Mouse (Mus musculus) megakaryocyte, embryonic 14.5 days (primary cell): ENCODE data around the gene Abcb11. TPM values are rescaled to one million over a fixed set of nuclear protein-coding genes. Genes with fewer than 3 reads are reported as not detected.
"Not testable (repeated sequence)": the region's sequence is repeated elsewhere in the genome, so short reads cannot be mapped to it uniquely, and the experiment has no call there.

Experiments used
- H3K27me3 ChIP-seq: replicated peaks from 2 replicates; pipeline ENCODE3; 2012; ENCODE audit warnings: inconsistent platforms
- H3K36me3 ChIP-seq: replicated peaks from 2 replicates; pipeline ENCODE3; 2012; ENCODE audit warnings: low read length, inconsistent platforms, mixed read lengths
- H3K4me1 ChIP-seq: 2 replicates; pipeline ENCODE4 v1.6.1; 2012; ENCODE audit warnings: inconsistent platforms
- H3K4me3 ChIP-seq: replicated peaks from 2 replicates; pipeline ENCODE3; 2012; ENCODE audit warnings: moderate library complexity, mild to moderate bottlenecking, inconsistent platforms
- H3K9me3 ChIP-seq: 2 replicates; pipeline ENCODE4 v1.6.1; 2012; ENCODE audit warnings: inconsistent platforms
- FLI1 ChIP-seq: IDR thresholded peaks from 2 replicates; pipeline ENCODE4 v1.6.1; 2012; ENCODE audit warnings: low read length, inconsistent platforms, mixed read lengths
- GATA1 ChIP-seq: IDR thresholded peaks from 3 replicates; pipeline ENCODE4 v1.6.1; 2012; ENCODE audit warnings: mixed read lengths, low read length, inconsistent platforms, borderline replicate concordance
- polyA plus RNA-seq: library from polyadenylated mRNA; stranded (reverse); fragments of >175 nt; gene quantifications from 2 replicates; pipeline ENCODE4 v1.2.3, GENCODE M21; 2012; ENCODE audit warnings: low replicate concordance; ENCODE audit not compliant: insufficient read depth

Abcb11 gene
- 0.03 TPM in 1 of 2 replicates, not detected in the other for polyA plus RNA-seq

- TF ChIP-seq GATA1 (no peak), FLI1 (no peak)
- H3K4me1 ChIP-seq = no peaks in the 10 kb centered on the region
- no peaks in the 10 kb centered on the region for H3K27me3 ChIP-seq
- H3K9me3 ChIP-seq = no peaks in the 10 kb centered on the region
- H3K4me3 ChIP-seq = no peak within 1 kb of the TSS
- H3K36me3 ChIP-seq = no peaks in the 10 kb centered on the region
Observed at GRCm38 (mm10) chr2:69342496-69343221, at the start of gene Abcb11. Gene Abcb11 (minus strand): TSS chr2:69342616.

- Histone ChIP-seq H3K36me3 (no peaks in the 10 kb centered on the region), H3K9me3 (peaks cover 3% of the 10 kb centered on the region; the same call in 1 of the 2 replicates), H3K4me1 (no peaks in the 10 kb centered on the region), H3K4me3 (no peak overlapping the region), H3K27me3 (peaks cover 2% of the 10 kb centered on the region)
- no peak for TF ChIP-seq GATA1
- TF ChIP-seq FLI1 = no peak
Observed at GRCm38 (mm10) chr2:69386118-69386871, 43.9 kb upstream of the Abcb11 start.

GRCm38 (mm10) chr2:69382838-69383237, 40.4 kb upstream of the Abcb11 start:
- TF ChIP-seq GATA1 (no peak), FLI1 (no peak)

DNA sequence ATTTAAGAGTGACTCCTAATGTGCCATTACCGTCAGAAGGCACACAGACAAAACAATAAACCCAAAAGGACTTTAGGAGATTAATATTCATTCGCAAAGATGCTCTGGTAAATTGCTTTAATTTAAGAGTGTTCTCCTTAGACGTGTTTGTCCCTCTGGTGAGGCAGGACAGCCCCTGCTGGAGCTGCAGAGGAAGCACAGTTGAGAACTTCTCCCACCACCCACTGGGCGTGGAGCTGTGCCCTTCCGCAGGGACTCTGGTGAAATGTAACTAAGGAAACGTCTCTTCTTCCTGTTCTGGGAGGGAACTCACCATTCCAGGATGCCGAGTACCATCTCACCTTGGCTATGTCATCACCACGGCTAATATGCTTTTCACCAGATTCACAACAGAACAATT, 39.3 kb upstream of the Abcb11 start:
- no peak overlapping the region for H3K4me3 ChIP-seq
- H3K36me3 ChIP-seq = no peaks in the 10 kb centered on the region
- H3K9me3 ChIP-seq = peaks cover 3% of the 10 kb centered on the region; the same call in 1 of the 2 replicates
- TF ChIP-seq GATA1 = no peak
- no peak for TF ChIP-seq FLI1
- H3K4me1 ChIP-seq = peaks cover 4% of the 10 kb centered on the region; the same call in 1 of the 2 replicates
- peaks cover 4% of the 10 kb centered on the region for H3K27me3 ChIP-seq

More at GRCm38 (mm10) chr2:69382838-69383237, 40.4 kb upstream of the Abcb11 start:
- Histone ChIP-seq H3K36me3 (no peaks in the 10 kb centered on the region), H3K4me1 (peaks cover 4% of the 10 kb centered on the region; the same call in 1 of the 2 replicates), H3K9me3 (peaks cover 3% of the 10 kb centered on the region; the same call in 1 of the 2 replicates), H3K4me3 (no peak overlapping the region), H3K27me3 (peaks cover 4% of the 10 kb centered on the region)

DNA sequence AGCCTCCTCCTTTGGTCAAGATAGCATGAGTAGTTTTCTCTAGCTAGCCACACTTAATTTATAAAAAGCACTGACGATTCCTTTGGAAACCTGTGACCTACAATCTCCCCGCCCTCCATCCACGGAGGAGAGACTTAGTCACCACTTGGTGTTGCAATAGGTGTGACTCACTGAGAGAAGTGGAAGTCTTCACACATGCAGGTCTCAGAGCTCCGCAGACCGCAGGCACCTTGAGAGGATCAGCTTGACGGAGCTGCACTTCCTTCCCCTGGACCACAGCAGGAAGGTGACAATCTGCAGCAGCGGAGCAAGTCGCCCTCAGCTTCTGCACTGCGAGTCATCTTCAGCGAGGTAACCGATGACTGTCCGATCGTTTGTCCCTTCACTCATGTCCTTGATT, 37.9 kb upstream of the Abcb11 start, which contains the start of gene Dhrs9:
TSS of gene Dhrs9 (plus strand) at position 165 of the 400 bp plus-strand sequence.
- peaks cover 4% of the 10 kb centered on the region; the same call in 1 of the 2 replicates for H3K4me1 ChIP-seq
- no peaks in the 10 kb centered on the region for H3K36me3 ChIP-seq
- no peak for TF ChIP-seq FLI1
- H3K9me3 ChIP-seq = peaks cover 3% of the 10 kb centered on the region; the same call in 1 of the 2 replicates
- peaks cover 4% of the 10 kb centered on the region for H3K27me3 ChIP-seq
- H3K4me3 ChIP-seq = peak within 1 kb of the TSS; percentile 84

- H3K36me3 ChIP-seq = no peaks in the 10 kb centered on the region
- no peak for TF ChIP-seq FLI1
- H3K4me1 ChIP-seq = peaks cover 4% of the 10 kb centered on the region; the same call in 1 of the 2 replicates
- peaks cover 4% of the 10 kb centered on the region for H3K27me3 ChIP-seq
- H3K4me3 ChIP-seq = no peak overlapping the region
- H3K9me3 ChIP-seq = peaks cover 3% of the 10 kb centered on the region; the same call in 1 of the 2 replicates
Observed at GRCm38 (mm10) chr2:69379801-69380200, 37.4 kb upstream of the Abcb11 start.

DNA sequence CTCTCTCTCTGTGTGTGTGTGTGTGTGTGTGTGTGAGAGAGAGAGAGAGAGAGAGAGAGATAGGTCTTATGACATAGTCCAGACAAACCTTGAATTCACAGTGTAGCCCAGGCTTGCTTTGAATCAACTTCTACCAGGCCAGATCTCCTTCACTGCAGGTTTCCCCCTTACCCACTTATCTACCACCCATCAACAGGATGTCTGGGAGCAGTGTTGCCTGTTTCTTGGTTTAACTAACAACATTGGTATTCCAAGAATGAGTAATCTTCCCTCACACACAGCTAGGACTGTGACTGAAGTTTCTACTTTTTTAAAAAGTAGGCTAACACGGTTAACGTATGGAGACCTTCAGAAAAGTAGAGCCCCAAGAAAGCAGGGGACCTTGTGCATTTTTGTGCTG, 34.4 kb upstream of the Abcb11 start:
- Histone ChIP-seq H3K9me3 (no peaks in the 10 kb centered on the region), H3K36me3 (no peaks in the 10 kb centered on the region), H3K27me3 (peaks cover 4% of the 10 kb centered on the region), H3K4me3 (no peak overlapping the region), H3K4me1 (peaks cover 4% of the 10 kb centered on the region; the same call in 1 of the 2 replicates)
- TF ChIP-seq GATA1 = no peak
- TF ChIP-seq FLI1 = no peak

GRCm38 (mm10) chr2:69365275-69365674, 22.9 kb upstream of the Abcb11 start:
- TF ChIP-seq GATA1 (no peak), FLI1 (no peak)
- H3K9me3 ChIP-seq = no peaks in the 10 kb centered on the region
- no peaks in the 10 kb centered on the region for H3K36me3 ChIP-seq

DNA sequence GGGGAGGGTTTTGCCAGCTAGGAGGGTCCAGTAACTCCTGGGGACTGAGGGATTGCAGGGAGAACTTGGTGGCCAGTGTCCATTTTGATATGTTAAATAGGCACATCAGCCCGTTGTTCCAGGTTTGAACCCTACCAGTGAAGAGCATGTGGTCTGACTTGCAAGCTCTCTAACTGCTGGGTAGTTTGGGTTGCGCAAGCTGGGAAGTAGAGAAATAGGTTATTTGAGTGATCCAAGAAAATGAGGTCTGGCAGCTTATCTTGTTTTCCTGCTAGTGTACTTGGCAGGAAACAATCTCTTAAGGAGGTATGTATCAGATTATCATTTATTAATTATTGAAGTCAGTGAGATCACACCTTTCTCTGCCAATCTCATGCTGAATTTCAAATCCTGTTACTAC, 22.4 kb upstream of the Abcb11 start:
- Histone ChIP-seq H3K27me3 (peaks cover 2% of the 10 kb centered on the region), H3K36me3 (no peaks in the 10 kb centered on the region), H3K4me1 (no peaks in the 10 kb centered on the region), H3K4me3 (no peak overlapping the region), H3K9me3 (no peaks in the 10 kb centered on the region)
- no peak for TF ChIP-seq FLI1
- no peak for TF ChIP-seq GATA1

More at GRCm38 (mm10) chr2:69365275-69365674, 22.9 kb upstream of the Abcb11 start:
- no peaks in the 10 kb centered on the region for H3K4me1 ChIP-seq
- H3K27me3 ChIP-seq = peaks cover 2% of the 10 kb centered on the region
- no peak overlapping the region for H3K4me3 ChIP-seq

DNA sequence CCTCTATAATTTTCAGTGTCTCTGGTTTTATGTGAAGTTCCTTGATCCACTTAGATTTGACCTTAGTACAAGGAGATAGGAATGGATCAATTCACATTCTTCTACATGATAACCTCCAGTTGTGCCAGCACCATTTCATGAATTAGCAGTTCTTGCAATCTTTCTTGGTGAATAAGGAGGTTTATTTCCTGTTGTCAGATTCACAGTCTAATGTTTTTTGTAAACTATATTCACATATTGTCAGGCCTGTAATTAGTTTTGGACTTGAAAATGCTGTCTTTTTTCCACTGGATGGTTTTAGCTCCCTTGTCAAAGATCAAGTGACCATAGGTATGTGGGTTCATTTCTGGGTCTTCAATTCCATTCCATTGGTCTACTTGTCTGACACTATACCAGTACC, 13.0 kb upstream of the Abcb11 start:
- H3K27me3 ChIP-seq, H3K9me3 ChIP-seq, H3K4me3 ChIP-seq, H3K4me1 ChIP-seq, H3K36me3 ChIP-seq: not testable (repeated sequence)
